Mouse (Mus musculus): ENCODE measurements around the gene Hspa4.

DNA sequence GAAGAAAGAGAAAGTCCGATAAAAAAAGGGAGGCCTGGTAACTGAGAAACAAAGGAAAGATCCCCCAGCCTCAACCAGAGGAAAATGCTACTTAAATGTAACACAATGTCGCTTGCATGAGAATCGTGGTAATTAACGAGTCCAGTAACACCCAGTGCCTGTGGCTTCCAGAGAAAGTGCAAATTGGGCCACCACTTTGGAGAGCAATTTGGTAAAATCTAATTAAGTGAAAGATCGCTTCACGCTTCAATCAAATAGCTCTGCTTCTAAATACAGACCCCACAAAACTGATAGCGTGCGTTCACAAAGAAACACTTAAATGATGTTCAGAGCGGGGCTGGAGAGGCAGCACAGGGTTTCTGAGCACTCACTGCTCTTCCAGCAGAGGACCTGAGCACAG, 89.4 kb downstream of the Hspa4 start:
- no peak for TF ChIP-seq TCF3 (IDR thresholded peaks at IDR 0.05; ENCODE audit: insufficient read length, low read depth)
- TF ChIP-seq TCF12 (IDR thresholded peaks at IDR 0.05; ENCODE audit: insufficient read depth, poor library complexity, severe bottlenecking), result no peak
- TF ChIP-seq POLR2A (IDR thresholded peaks at IDR 0.05; ENCODE audit: insufficient read length, low read depth), result no peak
- no peak for TF ChIP-seq MAX (IDR thresholded peaks at IDR 0.05; ENCODE audit: low read depth)
- TF ChIP-seq MYOD1 (IDR thresholded peaks at IDR 0.05; ENCODE audit: control insufficient read depth in 1 of 3, insufficient read length in 2 of 3, low read depth in 2 of 3), result no peak
- no peak for TF ChIP-seq REST (IDR thresholded peaks at IDR 0.05; ENCODE audit: insufficient read depth, insufficient read length)
- TF ChIP-seq POLR2AphosphoS2 (IDR thresholded peaks at IDR 0.05; ENCODE audit: insufficient read length, low read depth), result no peak
- no peak for TF ChIP-seq E2F4 (IDR thresholded peaks at IDR 0.05; ENCODE audit: insufficient read depth)
- TF ChIP-seq CEBPB (IDR thresholded peaks at IDR 0.05; ENCODE audit: insufficient read depth, poor library complexity, severe bottlenecking), result no peak
- no peak for TF ChIP-seq USF1 (IDR thresholded peaks at IDR 0.05; ENCODE audit: low read depth)
- no peak for TF ChIP-seq MYOG (IDR thresholded peaks at IDR 0.05; ENCODE audit: control insufficient read depth in 1 of 3, insufficient read depth in 1 of 3, insufficient read length in 2 of 3, low read depth in 2 of 3)
- TF ChIP-seq SRF (IDR thresholded peaks at IDR 0.05; ENCODE audit: control insufficient read depth, insufficient read length, low read depth), result no peak

Measured in myocyte (in vitro differentiated cells).